ENCODE assay signal across 17 mouse cellular contexts in the genomic region with DNA sequence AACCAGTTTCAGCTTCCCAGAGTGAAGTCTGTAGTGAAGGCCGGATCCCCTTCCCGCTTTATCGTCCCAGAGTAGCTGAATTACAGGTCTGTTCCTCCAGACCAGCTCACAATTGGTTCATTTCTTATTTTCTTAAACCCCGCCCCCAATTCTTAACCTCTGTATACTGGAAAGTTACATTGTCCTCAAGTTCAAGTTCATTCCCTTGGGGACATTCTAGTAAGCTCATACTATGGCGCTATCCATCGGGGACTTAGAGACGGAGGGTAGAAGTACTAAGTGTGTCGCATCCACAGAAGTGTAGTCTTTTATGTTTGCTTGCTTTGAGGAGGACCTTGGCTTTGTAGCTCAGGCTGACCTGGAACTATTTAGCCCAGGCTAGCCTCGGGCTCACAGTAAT. TPM values are rescaled to one million over a fixed set of nuclear protein-coding genes. Genes with fewer than 3 reads are reported as not detected.
DNase-seq lines count a peak whose midpoint lies in the region; ATAC-seq lines count a peak whose summit lies in the region.
"Had no signal": no experiment of that assay in that cellular context is flagged by ENCODE, and none has a peak within 500 bp of the region (broad histone marks: within the 10 kb centered on the region; RNA-seq: fewer than 3 reads in every experiment).

No protein-coding gene starts in this region.

- H3K4me3 ChIP-seq in heart, embryonic 12.5 days = no peak overlapping the region
- no peak overlapping the region for H3K4me3 ChIP-seq in heart, embryonic 11.5 days (ENCODE audit: low read depth, low read length)
- H3K4me3 ChIP-seq in liver, embryonic 13.5 days (replicated peaks) = no peak overlapping the region; the same call in 1 of the 2 replicates
- H3K4me3 ChIP-seq: lung, embryonic 15.5 days; neural tube, embryonic 12.5 days had no signal

- H3K4me1 ChIP-seq in heart, embryonic 12.5 days (replicated peaks) = peaks cover 27% of the 10 kb centered on the region
- peaks cover 10% of the 10 kb centered on the region for H3K4me1 ChIP-seq in heart, embryonic 11.5 days (ENCODE audit: control insufficient read depth, insufficient read depth, low read length)
- peaks cover 44% of the 10 kb centered on the region for H3K4me1 ChIP-seq in liver, embryonic 13.5 days (replicated peaks)

- no peak overlapping the region for H3K4me2 ChIP-seq in heart, embryonic 12.5 days
- no peak overlapping the region for H3K4me2 ChIP-seq in heart, embryonic 11.5 days
- peak overlapping the region; percentile 79 for H3K4me2 ChIP-seq in liver, embryonic 13.5 days
- H3K4me2 ChIP-seq: lung, embryonic 15.5 days; neural tube, embryonic 12.5 days had no signal

- H3K36me3 ChIP-seq in heart, embryonic 12.5 days = peaks cover 35% of the 10 kb centered on the region
- peaks cover 5% of the 10 kb centered on the region for H3K36me3 ChIP-seq in heart, embryonic 11.5 days (ENCODE audit: control insufficient read depth, insufficient read depth, low read length)
- H3K36me3 ChIP-seq in liver, embryonic 13.5 days = peaks cover 40% of the 10 kb centered on the region

- no peaks in the 10 kb centered on the region for H3K9me3 ChIP-seq in heart, embryonic 12.5 days (replicated peaks)
- H3K9me3 ChIP-seq in heart, embryonic 11.5 days (replicated peaks; ENCODE audit: control insufficient read depth, low read length) = no peaks in the 10 kb centered on the region
- no peaks in the 10 kb centered on the region for H3K9me3 ChIP-seq in liver, embryonic 13.5 days (replicated peaks)
- H3K9me3 ChIP-seq: lung, embryonic 15.5 days; neural tube, embryonic 12.5 days had no signal

- H3K9ac ChIP-seq in heart, embryonic 12.5 days = 0 out of 2 replicates have a peak overlapping the region, but pooled peaks have one; percentile 20
- no peak overlapping the region for H3K9ac ChIP-seq in heart, embryonic 11.5 days (ENCODE audit: low read depth, low read length)
- 0 out of 2 replicates have a peak overlapping the region, but pooled peaks have one; percentile 97 for H3K9ac ChIP-seq in liver, embryonic 13.5 days
- H3K9ac ChIP-seq: lung, embryonic 15.5 days; neural tube, embryonic 12.5 days had no signal

- H3K27ac ChIP-seq in heart, embryonic 12.5 days (ENCODE audit: poor library complexity, severe bottlenecking) = no peak overlapping the region
- H3K27ac ChIP-seq in heart, embryonic 11.5 days (ENCODE audit: low read depth, low read length) = no peak overlapping the region
- H3K27ac ChIP-seq in liver, embryonic 13.5 days = peak overlapping the region; percentile 97
- H3K27ac ChIP-seq: kidney, postnatal 0 days; lung, embryonic 15.5 days; neural tube, embryonic 12.5 days had no signal

- WGBS in heart, embryonic 12.5 days = 92% methylated on average over 9 of the region's 9 CpGs
- WGBS in heart, embryonic 11.5 days (ENCODE audit: insufficient replicate concordance) = 92% methylated on average over 9 of the region's 9 CpGs
- WGBS in liver, embryonic 13.5 days (ENCODE audit: insufficient replicate concordance) = 88% methylated on average over 9 of the region's 9 CpGs

- intact Hi-C loops in gastrocnemius, postnatal 14 days (cut with DNase I; ENCODE audit: low total_unique reads) = no loop called here
- intact Hi-C loops in left cerebral cortex, postnatal 36 days (cut with DNase I) = loop anchor here (5.0 to 10.0 kb wide), 2 partner anchors 52 to 201 kb away; no protein-coding TSS in a partner anchor

- H3K27me3 ChIP-seq in heart, embryonic 12.5 days (replicated peaks) = no peaks in the 10 kb centered on the region
- no peaks in the 10 kb centered on the region for H3K27me3 ChIP-seq in heart, embryonic 11.5 days (ENCODE audit: control insufficient read depth, insufficient read depth, low read length)
- no peaks in the 10 kb centered on the region for H3K27me3 ChIP-seq in liver, embryonic 13.5 days
- H3K27me3 ChIP-seq: lung, embryonic 15.5 days; neural tube, embryonic 12.5 days had no signal

- DNase-seq in testis, postnatal 10 days (ENCODE audit: low spot score) = peak; percentile 8
- no peak for DNase-seq in testis, postnatal 14 days (ENCODE audit: low spot score)
- no peak for DNase-seq in liver, embryonic 13.5 days
- no peak for DNase-seq in gastrocnemius, postnatal 14 days
- DNase-seq in left cerebral cortex, postnatal 36 days (ENCODE audit: low spot score in 2 of 2) = no peak
- DNase-seq: cerebellum, adult 11-12 months; thymus, adult 2 months had no signal

- no peak for ATAC-seq in heart, embryonic 12.5 days (ENCODE audit: insufficient number of reproducible peaks, low FRiP score)
- no peak for ATAC-seq in heart, embryonic 11.5 days (replicated peaks; ENCODE audit: insufficient number of reproducible peaks, low FRiP score, low TSS enrichment)
- ATAC-seq in liver, embryonic 13.5 days (ENCODE audit: low read depth) = no peak
- ATAC-seq: forebrain, embryonic 16.5 days; hindbrain, embryonic 16.5 days; intestine, postnatal 0 days; midbrain, embryonic 16.5 days had no signal

RNA-seq across cellular contexts. Expression of a gene that starts 2.8 kb away (rescaled TPM):
- 6.9 and 7.6 TPM in 2 replicates for polyA plus RNA-seq in heart, embryonic 12.5 days (2016; fragmentation: Nextera tagmentation; extraction: Ambion mirVana)
- 5.9 and 6.2 TPM in 2 replicates for polyA plus RNA-seq in heart, embryonic 11.5 days (2014; fragmentation: Nextera tagmentation; extraction: Ambion mirVana)
- polyA plus RNA-seq in liver, embryonic 13.5 days (2015; fragmentation: Nextera tagmentation; extraction: Ambion mirVana) = 4.0 and 4.5 TPM in 2 replicates
- total RNA-seq in gastrocnemius, postnatal 14 days (2021) = 1 to 10 TPM; 4.8 to 5.7 TPM
- 10 to 100 TPM; 12.3 to 21.0 TPM for total RNA-seq in left cerebral cortex, postnatal 36 days (2021)

RNA-seq across cellular contexts. Expression of a gene that starts 7.1 kb away (rescaled TPM):
- polyA plus RNA-seq in heart, embryonic 12.5 days (2016; fragmentation: Nextera tagmentation; extraction: Ambion mirVana) = 65.0 and 65.8 TPM in 2 replicates
- 50.9 and 62.4 TPM in 2 replicates for polyA plus RNA-seq in heart, embryonic 11.5 days (2014; fragmentation: Nextera tagmentation; extraction: Ambion mirVana)
- 0.06 and 0.15 TPM in 2 replicates for polyA plus RNA-seq in liver, embryonic 13.5 days (2015; fragmentation: Nextera tagmentation; extraction: Ambion mirVana)
- 100 to 1,000 TPM; 204 to 220 TPM for total RNA-seq in gastrocnemius, postnatal 14 days (2021)
- total RNA-seq in left cerebral cortex, postnatal 36 days (2021) = under 1 TPM; 0.10 to 0.25 TPM
- polyA plus RNA-seq: C2C12 had no signal

Comparison
In these comparisons a context has a peak if more than half of its experiments do, and no peak if none do; other contexts are left out.
1. RNA of a gene that starts 7.1 kb away (polyA plus RNA-seq): 65.0 to 65.8 TPM in heart, embryonic 12.5 days and 50.9 to 62.4 TPM in heart, embryonic 11.5 days; 0.06 to 0.15 TPM in liver, embryonic 13.5 days; every median in the first group is over 10 times any median in the second.